Mouse (Mus musculus): ENCODE data around the gene Kdm4a. TPM values are rescaled to one million over a fixed set of nuclear protein-coding genes. Genes with fewer than 3 reads are reported as not detected.

Kdm4a gene
- 51.4 and 66.7 TPM in 2 replicates for polyA plus RNA-seq (2014; fragmentation: Nextera tagmentation; extraction: Ambion mirVana)

DNA sequence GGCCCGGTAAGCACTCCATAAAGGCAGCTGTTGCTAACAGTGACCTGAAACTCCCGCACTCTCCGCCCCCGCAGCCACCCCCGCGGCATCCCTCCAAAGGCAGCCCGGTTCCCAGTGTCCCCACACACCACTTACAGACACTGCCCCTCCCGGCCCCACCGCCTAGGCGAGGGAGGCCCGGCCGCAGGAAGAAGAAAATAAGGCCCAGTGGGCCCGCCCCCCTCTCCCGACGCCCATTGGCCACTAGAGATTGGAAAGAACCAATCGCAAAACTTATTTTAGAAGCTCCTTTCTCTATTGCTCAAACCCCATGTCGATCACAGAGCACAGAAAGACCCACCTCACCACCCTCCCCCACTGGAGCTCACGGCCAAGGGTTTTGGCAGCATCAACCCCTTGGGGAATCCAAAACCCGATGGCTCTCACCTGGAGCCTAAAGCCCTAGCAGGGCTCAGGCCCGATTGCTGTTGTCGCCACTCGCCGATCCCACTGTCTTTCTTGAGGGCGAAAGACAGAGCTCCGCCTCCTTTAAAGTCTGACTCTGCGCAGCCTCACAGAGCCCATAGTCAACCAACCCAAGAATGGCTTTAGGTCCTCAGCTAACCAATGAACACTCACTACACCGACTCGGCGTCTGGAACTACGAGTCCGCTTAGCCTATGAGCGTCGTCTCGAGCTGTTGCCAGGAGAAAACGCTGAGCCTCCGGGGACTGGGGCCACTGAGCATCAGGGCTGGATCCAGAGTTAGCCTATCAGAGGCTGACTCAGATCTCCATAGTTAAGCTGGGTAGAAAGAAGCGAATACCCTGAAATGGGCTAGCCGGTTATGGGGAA, at the start of gene Kdm4a:
Kdm4a (minus strand) TSS at position 577 of the 834 bp plus-strand sequence.
- peaks cover 28% of the 10 kb centered on the region for H3K36me3 ChIP-seq (ENCODE audit: control insufficient read depth, insufficient read depth, low read length)
- no peaks in the 10 kb centered on the region for H3K27me3 ChIP-seq (replicated peaks; ENCODE audit: control insufficient read depth, insufficient read depth, low read length)
- H3K4me3 ChIP-seq (ENCODE audit: low read depth, low read length), result peak within 1 kb of the TSS; percentile 73
- peak within 1 kb of the TSS; percentile 96 for H3K27ac ChIP-seq (ENCODE audit: low read depth, low read length)
- peaks cover 9% of the 10 kb centered on the region for H3K4me1 ChIP-seq (ENCODE audit: control insufficient read depth, insufficient read depth, low read length)
- peak within 1 kb of the TSS; percentile 71 for H3K4me2 ChIP-seq (ENCODE audit: low read length)
- no peaks in the 10 kb centered on the region for H3K9me3 ChIP-seq (replicated peaks; ENCODE audit: control insufficient read depth, low read length)
- peak within 1 kb of the TSS; percentile 82 for H3K9ac ChIP-seq (ENCODE audit: low read length)
- ATAC-seq (peak; percentile 99), DNase-seq (ENCODE audit: low spot score) (peak; percentile 100)
- under 1% methylated on average over 38 of the region's 38 CpGs for WGBS

GRCm38 (mm10) chr4:118229035-118229770, 49.4 kb upstream of the Kdm4a start:
- H3K27ac ChIP-seq (ENCODE audit: low read depth, low read length), result no peak overlapping the region
- peaks cover 87% of the 10 kb centered on the region for H3K36me3 ChIP-seq (ENCODE audit: control insufficient read depth, insufficient read depth, low read length)
- ATAC-seq, result no peak

DNA sequence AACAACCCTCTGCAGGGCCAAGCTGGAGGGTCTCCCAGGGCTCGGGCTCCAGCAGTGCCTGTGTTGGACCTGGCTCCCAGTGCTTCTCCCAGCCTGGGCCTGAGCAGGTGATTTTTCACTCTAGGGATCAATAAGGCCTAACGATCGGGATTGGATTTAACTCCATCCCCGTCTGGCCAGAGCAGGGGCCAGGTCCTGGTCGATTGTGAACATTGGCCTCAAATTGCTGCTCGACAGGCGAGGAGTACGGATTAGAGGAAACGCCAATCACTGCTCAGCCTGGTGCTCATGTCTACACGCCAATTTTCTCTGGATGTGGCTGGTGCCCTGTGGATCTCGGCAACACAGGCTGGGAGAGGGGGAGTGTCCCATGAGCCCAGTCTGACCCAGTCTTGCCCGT, 47.6 kb upstream of the Kdm4a start:
- Histone ChIP-seq H3K9me3 (replicated peaks; ENCODE audit: control insufficient read depth, low read length) (no peaks in the 10 kb centered on the region), H3K27me3 (replicated peaks; ENCODE audit: control insufficient read depth, insufficient read depth, low read length) (no peaks in the 10 kb centered on the region), H3K9ac (ENCODE audit: low read length) (no peak overlapping the region), H3K36me3 (ENCODE audit: control insufficient read depth, insufficient read depth, low read length) (peaks cover 95% of the 10 kb centered on the region), H3K4me2 (ENCODE audit: low read length) (no peak overlapping the region), H3K4me3 (ENCODE audit: low read depth, low read length) (no peak overlapping the region), H3K27ac (ENCODE audit: low read depth, low read length) (no peak overlapping the region), H3K4me1 (ENCODE audit: control insufficient read depth, insufficient read depth, low read length) (no peaks in the 10 kb centered on the region)
- 79% methylated on average over 12 of the region's 12 CpGs for WGBS
- no peak for DNase-seq (ENCODE audit: low spot score)
- no peak for ATAC-seq

More at GRCm38 (mm10) chr4:118229035-118229770, 49.4 kb upstream of the Kdm4a start:
- WGBS, result 74% methylated on average over 6 of the region's 6 CpGs
- Histone ChIP-seq H3K27me3 (replicated peaks; ENCODE audit: control insufficient read depth, insufficient read depth, low read length) (no peaks in the 10 kb centered on the region), H3K9me3 (replicated peaks; ENCODE audit: control insufficient read depth, low read length) (no peaks in the 10 kb centered on the region), H3K4me2 (ENCODE audit: low read length) (no peak overlapping the region), H3K4me3 (ENCODE audit: low read depth, low read length) (no peak overlapping the region), H3K4me1 (ENCODE audit: control insufficient read depth, insufficient read depth, low read length) (no peaks in the 10 kb centered on the region), H3K9ac (ENCODE audit: low read length) (no peak overlapping the region)
- DNase-seq (ENCODE audit: low spot score), result no peak

DNA sequence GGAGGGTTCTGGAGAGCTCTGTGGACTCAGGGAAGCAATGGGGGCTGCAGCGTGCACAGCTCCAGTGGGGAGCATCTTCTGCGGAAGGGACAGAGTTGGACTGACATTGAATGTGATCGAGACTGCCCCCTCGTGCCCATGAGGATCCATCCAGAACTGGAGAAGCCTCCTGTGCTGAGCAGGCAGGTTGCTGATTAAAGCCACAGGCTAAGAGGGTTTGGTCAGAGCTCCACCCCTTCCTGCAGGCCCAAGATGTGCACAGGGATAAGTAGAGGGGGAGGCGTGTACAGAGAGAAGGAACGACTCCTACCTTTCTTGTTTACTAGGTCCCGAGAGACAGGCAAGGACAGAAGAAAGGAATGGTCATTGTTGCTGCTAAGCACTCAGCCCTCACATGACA, 41.4 kb upstream of the Kdm4a start:
- no peak overlapping the region for H3K27ac ChIP-seq (ENCODE audit: low read depth, low read length)
- no peaks in the 10 kb centered on the region for H3K4me1 ChIP-seq (ENCODE audit: control insufficient read depth, insufficient read depth, low read length)
- no peak overlapping the region for H3K4me3 ChIP-seq (ENCODE audit: low read depth, low read length)
- H3K9ac ChIP-seq (ENCODE audit: low read length), result no peak overlapping the region
- no peak for ATAC-seq
- no peaks in the 10 kb centered on the region for H3K9me3 ChIP-seq (replicated peaks; ENCODE audit: control insufficient read depth, low read length)
- 87% methylated on average over 7 of the region's 7 CpGs for WGBS
- H3K4me2 ChIP-seq (ENCODE audit: low read length), result no peak overlapping the region
- no peaks in the 10 kb centered on the region for H3K27me3 ChIP-seq (replicated peaks; ENCODE audit: control insufficient read depth, insufficient read depth, low read length)
- H3K36me3 ChIP-seq (ENCODE audit: control insufficient read depth, insufficient read depth, low read length), result peaks cover 98% of the 10 kb centered on the region
- no peak for DNase-seq (ENCODE audit: low spot score)

DNA sequence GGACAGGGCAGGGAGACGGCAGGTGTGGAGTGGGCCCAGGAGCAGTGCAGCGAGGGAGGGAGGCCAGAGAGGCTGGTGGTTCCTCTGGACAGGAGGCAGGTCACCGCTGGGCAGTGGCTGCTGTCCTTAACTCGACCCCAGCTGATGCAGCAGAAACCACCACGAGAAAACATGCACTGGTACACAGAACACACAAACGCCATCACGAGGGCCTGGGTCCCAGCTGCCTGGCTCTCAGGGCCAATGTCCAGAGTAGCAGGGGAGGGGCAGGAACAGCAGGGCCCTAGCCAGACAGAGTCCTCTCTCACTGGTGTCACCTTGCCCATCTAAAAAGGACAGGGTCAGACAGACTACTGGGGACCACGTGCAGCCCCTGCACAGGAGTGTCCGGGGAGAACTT, 40.9 kb upstream of the Kdm4a start:
- Histone ChIP-seq H3K36me3 (ENCODE audit: control insufficient read depth, insufficient read depth, low read length) (peaks cover 97% of the 10 kb centered on the region), H3K4me2 (ENCODE audit: low read length) (no peak overlapping the region), H3K9ac (ENCODE audit: low read length) (no peak overlapping the region), H3K4me1 (ENCODE audit: control insufficient read depth, insufficient read depth, low read length) (no peaks in the 10 kb centered on the region), H3K27ac (ENCODE audit: low read depth, low read length) (no peak overlapping the region), H3K9me3 (replicated peaks; ENCODE audit: control insufficient read depth, low read length) (no peaks in the 10 kb centered on the region), H3K4me3 (ENCODE audit: low read depth, low read length) (no peak overlapping the region), H3K27me3 (replicated peaks; ENCODE audit: control insufficient read depth, insufficient read depth, low read length) (no peaks in the 10 kb centered on the region)
- DNase-seq (ENCODE audit: low spot score) (no peak), ATAC-seq (no peak)
- WGBS, result 90% methylated on average over 9 of the region's 9 CpGs

- ATAC-seq (no peak), DNase-seq (ENCODE audit: low spot score) (no peak)
- Histone ChIP-seq H3K4me1 (ENCODE audit: control insufficient read depth, insufficient read depth, low read length) (no peaks in the 10 kb centered on the region), H3K27ac (ENCODE audit: low read depth, low read length) (no peak overlapping the region), H3K27me3 (replicated peaks; ENCODE audit: control insufficient read depth, insufficient read depth, low read length) (no peaks in the 10 kb centered on the region), H3K9ac (ENCODE audit: low read length) (no peak overlapping the region), H3K36me3 (ENCODE audit: control insufficient read depth, insufficient read depth, low read length) (peaks cover 95% of the 10 kb centered on the region), H3K4me3 (ENCODE audit: low read depth, low read length) (no peak overlapping the region), H3K9me3 (replicated peaks; ENCODE audit: control insufficient read depth, low read length) (no peaks in the 10 kb centered on the region), H3K4me2 (ENCODE audit: low read length) (no peak overlapping the region)
- WGBS, result 73% methylated on average over 6 of the region's 6 CpGs
These were observed 39.6 kb upstream of the Kdm4a start for GRCm38 (mm10) chr4:118219487-118219886.

- Histone ChIP-seq H3K9me3 (replicated peaks; ENCODE audit: control insufficient read depth, low read length) (no peaks in the 10 kb centered on the region), H3K27ac (ENCODE audit: low read depth, low read length) (no peak overlapping the region), H3K36me3 (ENCODE audit: control insufficient read depth, insufficient read depth, low read length) (peaks cover 95% of the 10 kb centered on the region), H3K4me2 (ENCODE audit: low read length) (no peak overlapping the region), H3K27me3 (replicated peaks; ENCODE audit: control insufficient read depth, insufficient read depth, low read length) (no peaks in the 10 kb centered on the region), H3K9ac (ENCODE audit: low read length) (no peak overlapping the region), H3K4me3 (ENCODE audit: low read depth, low read length) (no peak overlapping the region), H3K4me1 (ENCODE audit: control insufficient read depth, insufficient read depth, low read length) (no peaks in the 10 kb centered on the region)
- 88% methylated on average over 5 of the region's 5 CpGs for WGBS
- ATAC-seq (no peak), DNase-seq (ENCODE audit: low spot score) (no peak)
These were observed 38.7 kb upstream of the Kdm4a start for GRCm38 (mm10) chr4:118218521-118218920.

GRCm38 (mm10) chr4:118216726-118217595, 37.1 kb upstream of the Kdm4a start:
- 82% methylated on average over 17 of the region's 17 CpGs for WGBS
- Histone ChIP-seq H3K9me3 (replicated peaks; ENCODE audit: control insufficient read depth, low read length) (no peaks in the 10 kb centered on the region), H3K27me3 (replicated peaks; ENCODE audit: control insufficient read depth, insufficient read depth, low read length) (no peaks in the 10 kb centered on the region), H3K4me2 (ENCODE audit: low read length) (no peak overlapping the region), H3K27ac (ENCODE audit: low read depth, low read length) (no peak overlapping the region), H3K4me1 (ENCODE audit: control insufficient read depth, insufficient read depth, low read length) (no peaks in the 10 kb centered on the region), H3K9ac (ENCODE audit: low read length) (no peak overlapping the region), H3K36me3 (ENCODE audit: control insufficient read depth, insufficient read depth, low read length) (peaks cover 95% of the 10 kb centered on the region), H3K4me3 (ENCODE audit: low read depth, low read length) (no peak overlapping the region)
- ATAC-seq, result peak; percentile 68
- DNase-seq (ENCODE audit: low spot score), result peak; percentile 69

Data from forebrain, embryonic 14.5 days (tissue).